Mouse (Mus musculus): ENCODE measurements around the gene Scnn1b. TPM values are rescaled to one million over a fixed set of nuclear protein-coding genes. Genes with fewer than 3 reads are reported as not detected.

The Scnn1b gene
- polyA plus RNA-seq, 1 experiment from 2014 or later = 0.03 TPM

GRCm38 (mm10) chr7:121939244-121939643 lies 74.4 kb downstream of the Scnn1b start:
- no peaks in the 10 kb centered on the region for H3K27me3 ChIP-seq
- DNase-seq (ENCODE audit: low read depth, low spot score) = no peak
- CTCF ChIA-PET = interaction anchor here (0.9 to 5.2 kb wide), 4 partner anchors 9 to 129 kb away, joined by 3 to 26 read pairs (median 4); no protein-coding TSS in a partner anchor
- in situ Hi-C loops (cut with MboI; ENCODE audit: low pct_unique_long_range_greater_than_20kb) = loop anchor here (25.0 kb wide), 1 partner anchor 902 kb away; the partner anchor contains the start of gene Mettl9
- no peak for ATAC-seq
- no peak for TF ChIP-seq CTCF (IDR thresholded peaks at IDR 0.05)
- POLR2A ChIA-PET = interaction anchor here (1.0 kb wide), 1 partner anchor 240 kb away, joined by 3 read pairs; no protein-coding TSS in a partner anchor

GRCm38 (mm10) chr7:121939729-121940128 lies 74.9 kb downstream of the Scnn1b start:
- in situ Hi-C loops (cut with MboI; ENCODE audit: low pct_unique_long_range_greater_than_20kb) = loop anchor here (25.0 kb wide), 1 partner anchor 902 kb away; the partner anchor contains the start of gene Mettl9
- DNase-seq (ENCODE audit: low read depth, low spot score) = no peak
- ChIA-PET POLR2A (interaction anchor here (1.0 kb wide), 1 partner anchor 241 kb away, joined by 3 read pairs; no protein-coding TSS in a partner anchor), CTCF (interaction anchor here (1.5 to 2.1 kb wide), 2 partner anchors 10 to 11 kb away, joined by 3 to 5 read pairs; no protein-coding TSS in a partner anchor)
- H3K27me3 ChIP-seq = no peaks in the 10 kb centered on the region
- TF ChIP-seq CTCF (IDR thresholded peaks at IDR 0.05) = no peak
- ATAC-seq = no peak

- in situ Hi-C loops (cut with MboI; ENCODE audit: low pct_unique_long_range_greater_than_20kb) = loop anchor here (25.0 kb wide), 1 partner anchor 904 kb away; the partner anchor contains the start of gene Mettl9
- no peak for TF ChIP-seq CTCF (IDR thresholded peaks at IDR 0.05)
- DNase-seq (ENCODE audit: low read depth, low spot score) = no peak
- peak; percentile 10 for ATAC-seq
- CTCF ChIA-PET = interaction anchor here (1.3 to 1.7 kb wide), 3 partner anchors 10 to 207 kb away, joined by 3 to 12 read pairs (median 7); partner anchors contain the start of gene Scnn1g
- H3K27me3 ChIP-seq = no peaks in the 10 kb centered on the region
- POLR2A ChIA-PET = interaction anchor here (2.3 kb wide), 1 partner anchor 9 kb away, joined by 7 read pairs; no protein-coding TSS in a partner anchor
Observed at GRCm38 (mm10) chr7:121941016-121941415, 76.2 kb downstream of the Scnn1b start.

DNA sequence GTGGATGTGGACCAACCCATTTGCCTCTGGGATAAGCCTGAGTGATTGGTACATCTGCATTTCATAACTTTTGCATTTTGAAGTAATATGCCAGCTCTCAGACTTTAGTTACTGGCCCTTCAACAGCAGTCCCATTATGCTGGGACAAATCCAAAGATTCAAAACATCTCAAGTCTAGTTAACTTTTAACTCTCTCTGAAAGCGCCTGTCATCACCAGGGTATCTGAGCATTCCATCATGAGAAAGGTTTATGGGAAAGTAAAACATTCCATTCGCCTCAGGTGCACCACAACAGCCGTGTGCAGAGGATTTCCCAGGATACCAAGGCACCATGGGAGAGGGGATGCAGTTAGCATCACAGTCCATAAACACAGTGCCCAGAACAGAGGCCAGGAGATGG lies 76.8 kb downstream of the Scnn1b start:
- CTCF ChIA-PET = interaction anchor here (0.9 to 3.5 kb wide), 6 partner anchors 11 to 208 kb away, joined by 3 to 14 read pairs (median 6); partner anchors contain the start of gene Scnn1g
- no peaks in the 10 kb centered on the region for H3K27me3 ChIP-seq
- DNase-seq (ENCODE audit: low read depth, low spot score) (peak; percentile 84), ATAC-seq (peak; percentile 51)
- in situ Hi-C loops (cut with MboI; ENCODE audit: low pct_unique_long_range_greater_than_20kb) = loop anchor here (25.0 kb wide), 1 partner anchor 904 kb away; the partner anchor contains the start of gene Mettl9
- no peak for TF ChIP-seq CTCF (IDR thresholded peaks at IDR 0.05)
- POLR2A ChIA-PET = interaction anchor here (2.3 kb wide), 1 partner anchor 10 kb away, joined by 7 read pairs; no protein-coding TSS in a partner anchor

DNA sequence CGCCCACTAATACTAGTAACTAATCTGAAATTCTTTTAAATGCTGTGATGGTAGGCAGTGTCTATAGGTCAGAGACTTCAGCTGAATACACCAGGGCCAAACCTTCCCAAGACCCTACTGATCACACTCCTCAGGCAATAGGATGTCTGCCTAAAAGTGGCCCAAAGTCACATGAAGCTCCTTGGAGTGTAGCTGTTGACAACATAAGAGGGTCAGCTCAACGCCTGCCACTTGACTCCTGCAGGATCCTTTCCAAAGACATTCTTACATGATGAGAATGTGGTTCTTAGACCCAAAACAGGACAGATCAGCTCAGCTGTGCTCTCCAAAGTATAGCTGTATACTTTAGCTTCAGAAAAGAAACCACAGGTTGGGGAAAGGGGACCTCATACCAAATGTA lies 77.5 kb downstream of the Scnn1b start:
- ATAC-seq (no peak), DNase-seq (ENCODE audit: low read depth, low spot score) (no peak)
- ChIA-PET CTCF (interaction anchor here (0.7 to 3.5 kb wide), 9 partner anchors 11 to 208 kb away, joined by 3 to 14 read pairs (median 4); partner anchors contain the start of gene Scnn1g), POLR2A (interaction anchor here (2.3 kb wide), 1 partner anchor 10 kb away, joined by 7 read pairs; no protein-coding TSS in a partner anchor)
- no peak for TF ChIP-seq CTCF (IDR thresholded peaks at IDR 0.05)
- H3K27me3 ChIP-seq = no peaks in the 10 kb centered on the region
- in situ Hi-C loops (cut with MboI; ENCODE audit: low pct_unique_long_range_greater_than_20kb) = loop anchor here (25.0 kb wide), 1 partner anchor 905 kb away; the partner anchor contains the start of gene Mettl9

DNA sequence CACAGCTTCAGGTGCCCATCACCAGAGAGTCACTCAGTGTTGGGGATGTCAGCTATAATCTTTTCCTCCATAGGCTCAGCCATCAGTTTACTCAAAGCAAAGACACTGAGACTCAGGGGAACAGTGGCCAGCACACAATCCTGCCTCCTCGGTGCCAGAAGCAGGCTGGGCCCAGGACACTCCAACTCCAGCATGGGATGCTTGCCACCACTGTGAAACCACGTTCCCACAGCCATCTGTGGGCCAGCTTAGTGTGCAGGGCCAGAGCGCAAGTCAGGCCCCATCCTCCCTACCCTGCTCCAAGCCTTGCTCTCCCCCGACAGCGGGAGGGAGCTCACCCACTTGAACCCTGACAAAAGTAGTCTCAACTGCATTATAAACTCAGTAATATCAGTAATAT lies 81.4 kb downstream of the Scnn1b start:
- ATAC-seq (no peak), DNase-seq (ENCODE audit: low read depth, low spot score) (no peak)
- H3K27me3 ChIP-seq = no peaks in the 10 kb centered on the region
- ChIA-PET POLR2A (interaction anchor here (1.4 kb wide), 1 partner anchor 14 kb away, joined by 3 read pairs; no protein-coding TSS in a partner anchor), CTCF (interaction anchor here (1.1 to 1.7 kb wide), 3 partner anchors 18 to 212 kb away, joined by 3 to 8 read pairs (median 6); partner anchors contain the start of gene Scnn1g)
- in situ Hi-C loops (cut with MboI; ENCODE audit: low pct_unique_long_range_greater_than_20kb) = loop anchor here (25.0 kb wide), 1 partner anchor 909 kb away; the partner anchor contains the start of gene Mettl9
- no peak for TF ChIP-seq CTCF (IDR thresholded peaks at IDR 0.05)

DNA sequence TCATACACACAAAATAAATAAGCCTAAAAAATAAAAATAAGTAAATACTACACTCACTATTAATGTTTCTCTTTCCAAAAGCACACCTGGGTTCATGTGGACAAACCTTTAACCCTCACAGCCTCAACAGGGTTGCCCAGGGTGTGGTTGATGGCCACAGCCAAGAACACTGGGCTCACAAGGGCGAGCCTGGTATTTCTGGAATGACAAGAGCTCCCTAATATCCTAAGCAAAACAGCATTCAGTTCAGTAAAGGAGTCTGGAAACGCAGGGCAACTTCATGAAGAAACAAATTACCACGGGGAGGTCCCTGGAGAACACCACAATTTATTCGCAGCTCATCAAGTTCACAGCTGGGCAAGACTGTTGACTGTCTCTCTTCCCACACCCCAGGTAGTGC lies 82.7 kb downstream of the Scnn1b start:
- CTCF ChIA-PET = interaction anchor here (0.7 to 1.7 kb wide), 3 partner anchors 13 to 120 kb away, joined by 3 to 4 read pairs (median 4); no protein-coding TSS in a partner anchor
- no peak for DNase-seq (ENCODE audit: low read depth, low spot score)
- TF ChIP-seq CTCF (IDR thresholded peaks at IDR 0.05) = no peak
- POLR2A ChIA-PET = interaction anchor here (0.8 to 1.2 kb wide), 2 partner anchors 16 to 164 kb away, joined by 3 to 4 read pairs; no protein-coding TSS in a partner anchor
- ATAC-seq = peak; percentile 54
- in situ Hi-C loops (cut with MboI; ENCODE audit: low pct_unique_long_range_greater_than_20kb) = loop anchor here (25.0 kb wide), 1 partner anchor 910 kb away; the partner anchor contains the start of gene Mettl9
- no peaks in the 10 kb centered on the region for H3K27me3 ChIP-seq

DNA sequence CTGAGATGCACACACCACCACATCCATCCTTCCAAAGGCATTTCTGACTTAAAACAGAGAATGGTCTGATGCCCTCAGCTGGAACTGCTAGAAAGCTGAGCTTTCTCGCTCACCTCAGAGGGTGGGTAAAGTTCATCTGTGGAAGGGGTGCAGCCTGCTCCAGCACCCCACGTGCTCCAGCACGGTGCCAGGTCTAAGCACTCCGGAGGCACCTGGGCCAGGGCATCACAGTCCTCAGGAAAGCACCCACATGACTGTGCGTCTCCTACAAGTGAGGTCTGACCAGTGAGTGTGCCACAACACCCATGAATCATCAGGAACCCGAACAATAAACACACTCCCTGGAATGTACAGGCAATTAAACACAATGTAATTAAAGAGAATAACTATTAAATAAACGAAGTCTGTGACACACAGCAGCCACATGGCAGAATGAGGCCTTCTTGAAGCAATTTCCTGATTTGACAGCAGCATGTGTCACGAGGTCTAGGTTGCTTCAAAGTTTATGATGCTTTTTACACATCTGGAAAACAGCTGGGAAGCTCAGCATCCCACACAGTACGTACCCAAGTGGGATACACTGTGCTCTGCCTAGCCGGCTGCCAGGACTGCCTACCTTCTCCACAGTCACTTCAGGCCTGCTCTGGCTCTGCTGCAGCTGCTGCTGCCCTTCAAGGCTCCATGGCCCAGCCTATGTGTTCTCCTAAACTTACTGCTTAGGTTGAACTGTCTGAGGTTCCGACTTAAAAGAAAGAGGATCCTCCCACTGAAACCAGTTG lies 90.2 kb downstream of the Scnn1b start:
- ATAC-seq = no peak
- POLR2A ChIA-PET = interaction anchor here (0.8 kb wide), 1 partner anchor 12 kb away, joined by 3 read pairs; no protein-coding TSS in a partner anchor
- CTCF ChIA-PET = interaction anchor here (2.6 to 3.3 kb wide), 2 partner anchors 9 to 221 kb away, joined by 11 to 15 read pairs; partner anchors contain the start of gene Scnn1g
- in situ Hi-C loops (cut with MboI; ENCODE audit: low pct_unique_long_range_greater_than_20kb) = no loop called here
- no peaks in the 10 kb centered on the region for H3K27me3 ChIP-seq
- TF ChIP-seq CTCF (IDR thresholded peaks at IDR 0.05) = no peak
- DNase-seq (ENCODE audit: low read depth, low spot score) = no peak

GRCm38 (mm10) chr7:121955802-121956201 lies 91.0 kb downstream of the Scnn1b start:
- CTCF ChIA-PET = interaction anchor here (2.6 to 3.3 kb wide), 2 partner anchors 8 to 222 kb away, joined by 11 to 15 read pairs; partner anchors contain the start of gene Scnn1g

More at GRCm38 (mm10) chr7:121955802-121956201, 91.0 kb downstream of the Scnn1b start:
- ATAC-seq (no peak), DNase-seq (ENCODE audit: low read depth, low spot score) (no peak)
- POLR2A ChIA-PET = interaction anchor here (0.8 kb wide), 1 partner anchor 13 kb away, joined by 3 read pairs; no protein-coding TSS in a partner anchor
- no peaks in the 10 kb centered on the region for H3K27me3 ChIP-seq
- TF ChIP-seq CTCF (IDR thresholded peaks at IDR 0.05) = no peak
- in situ Hi-C loops (cut with MboI; ENCODE audit: low pct_unique_long_range_greater_than_20kb) = no loop called here

Data from Patski (cell line).